Mouse (Mus musculus): ENCODE measurements around the gene Gbe1. TPM values are rescaled to one million over a fixed set of nuclear protein-coding genes. Genes with fewer than 3 reads are reported as not detected.

The Gbe1 gene
- polyA plus RNA-seq, 1 experiment = 5.9 TPM

GRCm38 (mm10) chr16:70328566-70328965 is 14.8 kb downstream of the Gbe1 start:
- Histone ChIP-seq H3K4me2 (ENCODE audit: low read depth) (no peak overlapping the region), H3K4me3 (no peak overlapping the region), H3K79me2 (ENCODE audit: control insufficient read depth, insufficient read depth) (no peaks in the 10 kb centered on the region), H3ac (ENCODE audit: control insufficient read depth, insufficient read length) (no peak overlapping the region), H3K36me3 (ENCODE audit: control insufficient read depth, insufficient read depth) (no peaks in the 10 kb centered on the region), H3K27me3 (ENCODE audit: control insufficient read depth, insufficient read depth, insufficient read length) (no peaks in the 10 kb centered on the region)
- no peak for TF ChIP-seq TCF12 (IDR thresholded peaks at IDR 0.05; ENCODE audit: insufficient read depth, poor library complexity, severe bottlenecking)
- no peak for TF ChIP-seq SRF (IDR thresholded peaks at IDR 0.05; ENCODE audit: control insufficient read depth, insufficient read length, low read depth)
- TF ChIP-seq MYOG (IDR thresholded peaks at IDR 0.05; ENCODE audit: control insufficient read depth in 1 of 3, insufficient read depth in 1 of 3, insufficient read length in 2 of 3, low read depth in 2 of 3) = no peak
- no peak for TF ChIP-seq MYOD1 (IDR thresholded peaks at IDR 0.05; ENCODE audit: control insufficient read depth in 1 of 3, insufficient read length in 2 of 3, low read depth in 2 of 3)
- no peak for TF ChIP-seq TCF3 (IDR thresholded peaks at IDR 0.05; ENCODE audit: insufficient read length, low read depth)
- no peak for TF ChIP-seq CEBPB (IDR thresholded peaks at IDR 0.05; ENCODE audit: insufficient read depth, poor library complexity, severe bottlenecking)
- TF ChIP-seq E2F4 (IDR thresholded peaks at IDR 0.05; ENCODE audit: insufficient read depth) = no peak
- TF ChIP-seq MAX (IDR thresholded peaks at IDR 0.05; ENCODE audit: low read depth) = no peak
- TF ChIP-seq REST (IDR thresholded peaks at IDR 0.05; ENCODE audit: insufficient read depth, insufficient read length) = no peak
- TF ChIP-seq USF1 (IDR thresholded peaks at IDR 0.05; ENCODE audit: low read depth) = no peak
- no peak for TF ChIP-seq POLR2A (IDR thresholded peaks at IDR 0.05; ENCODE audit: insufficient read length, low read depth)
- no peak for TF ChIP-seq POLR2AphosphoS2 (IDR thresholded peaks at IDR 0.05; ENCODE audit: insufficient read length, low read depth)

- H3K27me3 ChIP-seq (ENCODE audit: control insufficient read depth, insufficient read depth, insufficient read length) = no peaks in the 10 kb centered on the region
- no peak overlapping the region for H3K4me3 ChIP-seq
- peak overlapping the region; percentile 63 for H3K4me2 ChIP-seq (ENCODE audit: low read depth)
- no peak overlapping the region for H3ac ChIP-seq (ENCODE audit: control insufficient read depth, insufficient read length)
- no peaks in the 10 kb centered on the region for H3K79me2 ChIP-seq (ENCODE audit: control insufficient read depth, insufficient read depth)
- no peak for TF ChIP-seq MYOG (IDR thresholded peaks at IDR 0.05; ENCODE audit: control insufficient read depth in 1 of 3, insufficient read depth in 1 of 3, insufficient read length in 2 of 3, low read depth in 2 of 3)
- TF ChIP-seq CEBPB (IDR thresholded peaks at IDR 0.05; ENCODE audit: insufficient read depth, poor library complexity, severe bottlenecking) = no peak
- TF ChIP-seq USF1 (IDR thresholded peaks at IDR 0.05; ENCODE audit: low read depth) = no peak
- TF ChIP-seq POLR2A (IDR thresholded peaks at IDR 0.05; ENCODE audit: insufficient read length, low read depth) = no peak
- no peak for TF ChIP-seq TCF3 (IDR thresholded peaks at IDR 0.05; ENCODE audit: insufficient read length, low read depth)
- no peak for TF ChIP-seq POLR2AphosphoS2 (IDR thresholded peaks at IDR 0.05; ENCODE audit: insufficient read length, low read depth)
- no peak for TF ChIP-seq MYOD1 (IDR thresholded peaks at IDR 0.05; ENCODE audit: control insufficient read depth in 1 of 3, insufficient read length in 2 of 3, low read depth in 2 of 3)
- no peak for TF ChIP-seq MAX (IDR thresholded peaks at IDR 0.05; ENCODE audit: low read depth)
- no peak for TF ChIP-seq REST (IDR thresholded peaks at IDR 0.05; ENCODE audit: insufficient read depth, insufficient read length)
- no peak for TF ChIP-seq E2F4 (IDR thresholded peaks at IDR 0.05; ENCODE audit: insufficient read depth)
- no peak for TF ChIP-seq SRF (IDR thresholded peaks at IDR 0.05; ENCODE audit: control insufficient read depth, insufficient read length, low read depth)
- no peak for TF ChIP-seq TCF12 (IDR thresholded peaks at IDR 0.05; ENCODE audit: insufficient read depth, poor library complexity, severe bottlenecking)
- no peaks in the 10 kb centered on the region for H3K36me3 ChIP-seq (ENCODE audit: control insufficient read depth, insufficient read depth)
These were observed 15.3 kb downstream of the Gbe1 start for GRCm38 (mm10) chr16:70329036-70329435.

- no peak overlapping the region for H3K4me3 ChIP-seq
- TF ChIP-seq MYOG (IDR thresholded peaks at IDR 0.05; ENCODE audit: control insufficient read depth in 1 of 3, insufficient read depth in 1 of 3, insufficient read length in 2 of 3, low read depth in 2 of 3) (no peak), CEBPB (IDR thresholded peaks at IDR 0.05; ENCODE audit: insufficient read depth, poor library complexity, severe bottlenecking) (peak; percentile 56), MAX (IDR thresholded peaks at IDR 0.05; ENCODE audit: low read depth) (no peak)
- H3K36me3 ChIP-seq (ENCODE audit: control insufficient read depth, insufficient read depth) = no peaks in the 10 kb centered on the region
- H3K27me3 ChIP-seq (ENCODE audit: control insufficient read depth, insufficient read depth, insufficient read length) = no peaks in the 10 kb centered on the region
- H3K79me2 ChIP-seq (ENCODE audit: control insufficient read depth, insufficient read depth) = no peaks in the 10 kb centered on the region
- no peak overlapping the region for H3ac ChIP-seq (ENCODE audit: control insufficient read depth, insufficient read length)
- H3K4me2 ChIP-seq (ENCODE audit: low read depth) = peak overlapping the region; percentile 63
These were observed 15.7 kb downstream of the Gbe1 start for GRCm38 (mm10) chr16:70329471-70329870.

- Histone ChIP-seq H3K79me2 (ENCODE audit: control insufficient read depth, insufficient read depth) (no peaks in the 10 kb centered on the region), H3K4me2 (ENCODE audit: low read depth) (peak overlapping the region; percentile 63), H3K27me3 (ENCODE audit: control insufficient read depth, insufficient read depth, insufficient read length) (no peaks in the 10 kb centered on the region), H3K4me3 (no peak overlapping the region), H3K36me3 (ENCODE audit: control insufficient read depth, insufficient read depth) (no peaks in the 10 kb centered on the region), H3ac (ENCODE audit: control insufficient read depth, insufficient read length) (no peak overlapping the region)
- TF ChIP-seq USF1 (IDR thresholded peaks at IDR 0.05; ENCODE audit: low read depth) (no peak), CEBPB (IDR thresholded peaks at IDR 0.05; ENCODE audit: insufficient read depth, poor library complexity, severe bottlenecking) (no peak), TCF3 (IDR thresholded peaks at IDR 0.05; ENCODE audit: insufficient read length, low read depth) (no peak), REST (IDR thresholded peaks at IDR 0.05; ENCODE audit: insufficient read depth, insufficient read length) (no peak), TCF12 (IDR thresholded peaks at IDR 0.05; ENCODE audit: insufficient read depth, poor library complexity, severe bottlenecking) (no peak), MAX (IDR thresholded peaks at IDR 0.05; ENCODE audit: low read depth) (no peak), SRF (IDR thresholded peaks at IDR 0.05; ENCODE audit: control insufficient read depth, insufficient read length, low read depth) (no peak), MYOG (IDR thresholded peaks at IDR 0.05; ENCODE audit: control insufficient read depth in 1 of 3, insufficient read depth in 1 of 3, insufficient read length in 2 of 3, low read depth in 2 of 3) (no peak), POLR2A (IDR thresholded peaks at IDR 0.05; ENCODE audit: insufficient read length, low read depth) (no peak)
These were observed 16.3 kb downstream of the Gbe1 start for GRCm38 (mm10) chr16:70330007-70330406.

GRCm38 (mm10) chr16:70330626-70331275 is 17.0 kb downstream of the Gbe1 start:
- no peak overlapping the region for H3ac ChIP-seq (ENCODE audit: control insufficient read depth, insufficient read length)
- H3K27me3 ChIP-seq (ENCODE audit: control insufficient read depth, insufficient read depth, insufficient read length) = no peaks in the 10 kb centered on the region
- no peaks in the 10 kb centered on the region for H3K79me2 ChIP-seq (ENCODE audit: control insufficient read depth, insufficient read depth)
- H3K4me2 ChIP-seq (ENCODE audit: low read depth) = peak overlapping the region; percentile 63
- H3K4me3 ChIP-seq = no peak overlapping the region
- no peaks in the 10 kb centered on the region for H3K36me3 ChIP-seq (ENCODE audit: control insufficient read depth, insufficient read depth)
- no peak for TF ChIP-seq TCF3 (IDR thresholded peaks at IDR 0.05; ENCODE audit: insufficient read length, low read depth)
- peak in 1 of 3 experiments; percentile 36 for TF ChIP-seq MYOD1 (IDR thresholded peaks at IDR 0.05; ENCODE audit: control insufficient read depth in 1 of 3, insufficient read length in 2 of 3, low read depth in 2 of 3)
- no peak for TF ChIP-seq REST (IDR thresholded peaks at IDR 0.05; ENCODE audit: insufficient read depth, insufficient read length)
- TF ChIP-seq USF1 (IDR thresholded peaks at IDR 0.05; ENCODE audit: low read depth) = peak; percentile 52

Data from myocyte (in vitro differentiated cells).